Mouse (Mus musculus) myocyte (in vitro differentiated cells): Measurements from ENCODE around the gene Yipf3. TPM values are rescaled to one million over a fixed set of nuclear protein-coding genes. Genes with fewer than 3 reads are reported as not detected.

Experiments used
- H3K27me3 ChIP-seq: one replicate; pipeline ENCODE4 v1.6.1; 2011; ENCODE audit not compliant: control insufficient read depth, insufficient read depth, insufficient read length
- H3K36me3 ChIP-seq: one replicate; pipeline ENCODE4 v1.6.1; 2011; ENCODE audit not compliant: control insufficient read depth, insufficient read depth
- H3K4me2 ChIP-seq: one replicate; pipeline ENCODE4 v1.6.1; 2011; ENCODE audit warnings: low read depth, control low read depth
- H3K4me3 ChIP-seq: one replicate; pipeline ENCODE4 v1.5.1; 2011; ENCODE audit warnings: mild to moderate bottlenecking, control low read depth, moderate library complexity
- H3K79me2 ChIP-seq: one replicate; pipeline ENCODE4 v1.6.1; 2011; ENCODE audit not compliant: control insufficient read depth, insufficient read depth
- H3ac ChIP-seq: one replicate; pipeline ENCODE4 v1.6.1; 2011; ENCODE audit not compliant: control insufficient read depth, insufficient read length
- CEBPB ChIP-seq: IDR thresholded peaks from 2 replicates; pipeline ENCODE4 v1.6.1; 2011; ENCODE audit warnings: mild to moderate bottlenecking, moderate library complexity; ENCODE audit not compliant: poor library complexity, insufficient read depth, severe bottlenecking
- E2F4 ChIP-seq: IDR thresholded peaks from one replicate; pipeline ENCODE4 v1.6.1; 2011; ENCODE audit warnings: mild to moderate bottlenecking, control low read depth, moderate library complexity; ENCODE audit not compliant: insufficient read depth
- MAX ChIP-seq: IDR thresholded peaks from one replicate; pipeline ENCODE4 v1.6.1; 2011; ENCODE audit warnings: low read depth, mild to moderate bottlenecking, control low read depth
- MYOD1 ChIP-seq, 3 experiments: IDR thresholded peaks; one replicate each; pipeline ENCODE4 v1.6.1; 2011; ENCODE audit warnings: control low read depth in 2 of 3, low read depth in 2 of 3, mild to moderate bottlenecking in 2 of 3, moderate library complexity in 1 of 3; ENCODE audit not compliant: insufficient read length in 2 of 3, control insufficient read depth in 1 of 3
- MYOG ChIP-seq, 3 experiments: IDR thresholded peaks; one replicate each; pipeline ENCODE4 v1.6.1; 2011; ENCODE audit warnings: control low read depth in 2 of 3, low read depth in 2 of 3, mild to moderate bottlenecking in 2 of 3; ENCODE audit not compliant: insufficient read length in 2 of 3, control insufficient read depth in 1 of 3, insufficient read depth in 1 of 3
- POLR2A ChIP-seq: IDR thresholded peaks from one replicate; pipeline ENCODE4 v1.6.1; 2011; ENCODE audit warnings: low read depth, mild to moderate bottlenecking, control low read depth, moderate library complexity; ENCODE audit not compliant: insufficient read length
- POLR2AphosphoS2 ChIP-seq: IDR thresholded peaks from one replicate; pipeline ENCODE4 v1.6.1; 2011; ENCODE audit warnings: low read depth, control low read depth; ENCODE audit not compliant: insufficient read length
- REST ChIP-seq: IDR thresholded peaks from one replicate; pipeline ENCODE4 v1.6.1; 2011; ENCODE audit warnings: mild to moderate bottlenecking, control low read depth, moderate library complexity; ENCODE audit not compliant: insufficient read depth, insufficient read length
- SRF ChIP-seq: IDR thresholded peaks from one replicate; pipeline ENCODE4 v1.6.1; 2011; ENCODE audit warnings: low read depth; ENCODE audit not compliant: control insufficient read depth, insufficient read length
- TCF12 ChIP-seq: IDR thresholded peaks from one replicate; pipeline ENCODE4 v1.6.1; 2011; ENCODE audit warnings: mild to moderate bottlenecking, control low read depth; ENCODE audit not compliant: poor library complexity, insufficient read depth, severe bottlenecking
- TCF3 ChIP-seq: IDR thresholded peaks from one replicate; pipeline ENCODE4 v1.6.1; 2011; ENCODE audit warnings: low read depth, control low read depth; ENCODE audit not compliant: insufficient read length
- USF1 ChIP-seq: IDR thresholded peaks from one replicate; pipeline ENCODE4 v1.6.1; 2011; ENCODE audit warnings: low read depth, mild to moderate bottlenecking, control low read depth, moderate library complexity
- polyA plus RNA-seq: library from polyadenylated mRNA; unstranded; fragments of >200 nt; fragmentation: generic; extraction: Trizol; gene quantifications from one replicate; pipeline ENCODE4 v1.2.1, GENCODE M21; 2012; ENCODE audit warnings: missing spikeins

Yipf3 gene
- polyA plus RNA-seq, 1 experiment, result 112 TPM

GRCm38 (mm10) chr17:46278011-46278765 is 30.3 kb downstream of the Yipf3 start:
- H3K27me3 ChIP-seq, result no peaks in the 10 kb centered on the region
- TF ChIP-seq REST (no peak), E2F4 (no peak), TCF3 (no peak), SRF (no peak), MAX (no peak), MYOD1 (IDR thresholded peaks at IDR 0.05; ENCODE audit: control insufficient read depth in 1 of 3, insufficient read length in 2 of 3, low read depth in 2 of 3) (no peak), USF1 (no peak), CEBPB (no peak), MYOG (IDR thresholded peaks at IDR 0.05; ENCODE audit: control insufficient read depth in 1 of 3, insufficient read depth in 1 of 3, insufficient read length in 2 of 3, low read depth in 2 of 3) (no peak), POLR2AphosphoS2 (no peak), TCF12 (no peak), POLR2A (no peak)
- no peak overlapping the region for H3ac ChIP-seq
- H3K79me2 ChIP-seq, result peaks cover 60% of the 10 kb centered on the region
- H3K4me3 ChIP-seq, result no peak overlapping the region
- peak overlapping the region; percentile 49 for H3K4me2 ChIP-seq
- peaks cover 7% of the 10 kb centered on the region for H3K36me3 ChIP-seq

DNA sequence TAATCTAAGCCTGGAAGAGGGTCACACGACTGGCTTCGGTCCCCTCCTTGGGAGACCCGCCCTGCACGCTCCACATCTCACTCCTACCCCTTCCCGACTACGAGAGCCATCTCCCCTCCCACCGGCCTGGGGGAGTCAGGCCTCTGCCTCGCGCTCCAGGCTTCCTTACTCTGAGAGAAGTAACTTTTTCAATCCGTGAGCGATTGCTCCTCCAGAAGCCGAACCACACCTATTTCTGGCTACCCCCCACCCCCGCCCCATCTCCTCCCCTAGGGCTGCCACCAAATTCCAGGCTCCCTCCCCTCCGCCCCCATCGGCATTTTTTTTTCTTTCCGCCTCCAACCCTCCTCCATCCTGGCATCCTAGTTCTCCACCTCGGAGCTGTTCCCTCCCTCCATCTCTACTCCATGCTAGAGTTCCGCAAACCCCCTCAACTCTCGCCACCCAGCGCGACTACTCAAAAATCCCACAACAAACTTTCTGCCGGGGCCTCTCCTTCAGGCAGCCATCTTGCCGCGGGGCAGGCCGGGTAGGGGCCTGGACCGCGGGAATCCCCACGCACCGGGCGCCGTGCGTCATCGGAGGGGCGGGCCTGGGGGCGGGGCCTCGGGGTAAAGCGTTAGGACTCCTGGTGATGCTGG is 34.7 kb downstream of the Yipf3 start, which contains the start of gene Tjap1:
Tjap1 (minus strand) TSS at position 544 of the 641 bp plus-strand sequence.
- H3ac ChIP-seq, result peak within 1 kb of the TSS; percentile 25

DNA sequence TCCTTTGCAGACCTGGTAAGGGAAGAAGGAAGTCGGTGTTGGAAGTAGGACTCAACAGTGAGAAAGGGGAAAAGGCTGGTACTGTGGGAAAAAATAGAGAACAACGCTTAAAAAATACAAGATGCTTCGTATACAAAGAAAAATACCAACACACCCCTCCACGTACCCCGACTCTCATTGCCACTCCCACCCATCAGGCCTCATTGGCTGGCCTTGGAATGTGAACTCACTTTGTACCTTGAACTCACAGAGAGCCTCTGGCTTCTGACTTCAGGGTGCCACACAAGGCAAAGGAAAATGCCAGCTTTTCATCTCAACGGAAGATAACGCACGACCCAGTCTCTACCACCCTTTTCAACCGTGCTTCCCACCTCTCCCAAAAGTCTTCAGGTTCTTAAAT is 35.3 kb downstream of the Yipf3 start:
- peaks cover 7% of the 10 kb centered on the region for H3K36me3 ChIP-seq
- peak overlapping the region; percentile 88 for H3K4me3 ChIP-seq
- TF ChIP-seq CEBPB (no peak), E2F4 (no peak), MAX (no peak), POLR2AphosphoS2 (no peak), TCF12 (no peak)

More for the DNA sequence above, 34.7 kb downstream of the Yipf3 start, which contains the start of gene Tjap1:
- H3K79me2 ChIP-seq, result peaks cover 38% of the 10 kb centered on the region
- peak within 1 kb of the TSS; percentile 91 for H3K4me2 ChIP-seq
- no peaks in the 10 kb centered on the region for H3K27me3 ChIP-seq
- peaks cover 7% of the 10 kb centered on the region for H3K36me3 ChIP-seq
- TF ChIP-seq POLR2AphosphoS2, result no peak
- TF ChIP-seq MYOG (IDR thresholded peaks at IDR 0.05; ENCODE audit: control insufficient read depth in 1 of 3, insufficient read depth in 1 of 3, insufficient read length in 2 of 3, low read depth in 2 of 3), result no peak
- TF ChIP-seq MYOD1 (IDR thresholded peaks at IDR 0.05; ENCODE audit: control insufficient read depth in 1 of 3, insufficient read length in 2 of 3, low read depth in 2 of 3), result no peak
- TF ChIP-seq POLR2A, result peak; percentile 13
- TF ChIP-seq MAX, result no peak
- TF ChIP-seq E2F4, result peak; percentile 53
- no peak for TF ChIP-seq SRF
- no peak for TF ChIP-seq TCF3
- peak within 1 kb of the TSS; percentile 88 for H3K4me3 ChIP-seq

DNA sequence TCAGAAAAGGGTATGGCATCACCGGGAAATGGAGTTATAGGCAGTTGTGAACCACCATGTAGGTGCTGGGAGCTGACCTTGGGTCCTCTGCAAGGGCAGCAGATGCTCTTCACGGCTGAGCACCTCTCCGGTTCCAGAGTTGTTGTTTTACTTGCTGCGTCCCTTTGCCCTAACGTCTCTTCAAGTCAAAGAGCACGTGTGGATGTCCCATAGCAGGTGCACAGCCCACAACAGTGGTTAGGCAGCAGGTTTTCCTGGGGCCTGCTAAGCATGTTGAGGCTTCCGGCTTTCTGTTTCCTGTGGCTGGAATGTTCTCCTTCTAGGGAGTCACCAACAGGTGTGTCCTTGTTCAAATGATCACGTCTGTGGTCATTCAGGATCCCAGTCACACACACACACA is 36.0 kb downstream of the Yipf3 start:
- H3K79me2 ChIP-seq, result peaks cover 36% of the 10 kb centered on the region
- no peak overlapping the region for H3K4me2 ChIP-seq
- TF ChIP-seq MAX (no peak), SRF (no peak), MYOG (IDR thresholded peaks at IDR 0.05; ENCODE audit: control insufficient read depth in 1 of 3, insufficient read depth in 1 of 3, insufficient read length in 2 of 3, low read depth in 2 of 3) (peak; percentile 8 to 93 (median 42)), TCF3 (peak; percentile 52), E2F4 (no peak), REST (no peak), CEBPB (no peak), POLR2AphosphoS2 (no peak), MYOD1 (IDR thresholded peaks at IDR 0.05; ENCODE audit: control insufficient read depth in 1 of 3, insufficient read length in 2 of 3, low read depth in 2 of 3) (peak; percentile 35 to 89 (median 87)), TCF12 (peak; percentile 52), USF1 (no peak), POLR2A (no peak)
- H3K27me3 ChIP-seq, result no peaks in the 10 kb centered on the region
- H3K36me3 ChIP-seq, result peaks cover 2% of the 10 kb centered on the region
- no peak overlapping the region for H3K4me3 ChIP-seq
- H3ac ChIP-seq, result no peak overlapping the region

More for the DNA sequence above, 35.3 kb downstream of the Yipf3 start:
- H3K4me2 ChIP-seq, result peak overlapping the region; percentile 77
- peaks cover 38% of the 10 kb centered on the region for H3K79me2 ChIP-seq
- no peaks in the 10 kb centered on the region for H3K27me3 ChIP-seq
- H3ac ChIP-seq, result no peak overlapping the region

- Histone ChIP-seq H3K79me2 (peaks cover 31% of the 10 kb centered on the region), H3K27me3 (no peaks in the 10 kb centered on the region), H3ac (no peak overlapping the region), H3K4me3 (no peak overlapping the region), H3K36me3 (no peaks in the 10 kb centered on the region), H3K4me2 (peak overlapping the region; percentile 30)
- TF ChIP-seq TCF3 (no peak), REST (no peak), MYOD1 (IDR thresholded peaks at IDR 0.05; ENCODE audit: control insufficient read depth in 1 of 3, insufficient read length in 2 of 3, low read depth in 2 of 3) (peak; percentile 72 to 94 (median 85)), CEBPB (no peak), SRF (no peak), E2F4 (no peak), TCF12 (peak; percentile 6), MYOG (IDR thresholded peaks at IDR 0.05; ENCODE audit: control insufficient read depth in 1 of 3, insufficient read depth in 1 of 3, insufficient read length in 2 of 3, low read depth in 2 of 3) (peak in 2 of 3 experiments; percentile 60 to 75), MAX (no peak), POLR2A (no peak), POLR2AphosphoS2 (no peak), USF1 (no peak)
These were observed 36.8 kb downstream of the Yipf3 start for GRCm38 (mm10) chr17:46284653-46285052.
